Mouse (Mus musculus): ENCODE data around the gene Relt. TPM values are rescaled to one million over a fixed set of nuclear protein-coding genes. Genes with fewer than 3 reads are reported as not detected.
A peak's percentile ranks its signal among the peaks of the same experiment; 100 is the strongest.

Gene Relt
- total and polyA plus RNA-seq, 3 experiments: 24.5 to 31.1 (median 29.9) TPM

DNA sequence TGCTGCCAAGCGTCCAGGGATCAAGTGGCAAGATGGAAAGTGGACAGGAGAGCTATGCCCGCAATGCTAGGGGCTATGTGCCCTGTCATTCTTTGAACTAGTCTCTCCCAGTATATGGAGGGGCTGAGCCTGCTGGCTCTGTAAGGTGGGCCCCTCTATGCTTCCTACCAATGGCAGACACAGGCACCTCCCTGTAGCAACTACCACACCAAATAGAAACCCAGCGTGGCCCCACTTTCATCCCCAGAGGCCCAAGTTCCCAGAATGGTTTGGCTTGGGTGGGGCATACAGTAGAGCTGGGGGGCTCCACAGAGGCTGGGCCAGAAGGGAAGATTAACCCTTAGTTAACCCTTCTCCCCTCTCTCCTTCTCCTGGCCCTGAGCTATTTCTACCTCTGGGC, 2.8 kb downstream of the Relt start:
- Histone ChIP-seq H3K4me3 (replicated peaks in 1 of 3; ENCODE audit: low read depth in 2 of 3, low read length in 2 of 3, poor library complexity in 1 of 3) (no peak overlapping the region), H3K36me3 (replicated peaks in 1 of 2; ENCODE audit: control insufficient read depth in 1 of 2, insufficient read depth in 1 of 2, low read length in 1 of 2) (peaks cover 0 to 40% of the 10 kb centered on the region in 2 experiments), H3K9me3 (replicated peaks; ENCODE audit: low read length) (no peaks in the 10 kb centered on the region), H3K4me2 (ENCODE audit: insufficient read depth, low read depth, poor library complexity, severe bottlenecking) (peak overlapping the region; percentile 39), H3K79me2 (replicated peaks; ENCODE audit: control insufficient read depth, extremely low read depth, insufficient read depth, poor library complexity, severe bottlenecking) (peaks cover 50% of the 10 kb centered on the region), H3K9ac (ENCODE audit: insufficient read depth, low read depth) (no peak overlapping the region; the same call in 1 of the 2 replicates), H3K27me3 (replicated peaks) (no peaks in the 10 kb centered on the region), H3K4me1 (ENCODE audit: control insufficient read depth in 1 of 2, insufficient read depth in 2 of 2) (peaks cover 50 to 64% of the 10 kb centered on the region in 2 experiments), H3K27ac (ENCODE audit: insufficient read depth, low read depth) (peak overlapping the region; percentile 65; the same call in 1 of the 2 replicates)
- dilution Hi-C loops (cut with MboI; ENCODE audit: extremely low pct_ligation_motif_present, extremely low pct_unique_long_range_greater_than_20kb, low sequenced_read_pairs) (no loop called here), in situ Hi-C loops (cut with MboI; ENCODE audit: low pct_ligation_motif_present, low pct_unique_long_range_greater_than_20kb, low sequenced_read_pairs) (no loop called here)
- no peak for DNase-seq (ENCODE audit: extremely low read depth)
- TF ChIP-seq MAX (IDR thresholded peaks at IDR 0.05; ENCODE audit: low read length): no peak
- TF ChIP-seq NELFE (IDR thresholded peaks at IDR 0.05; ENCODE audit: low read depth, low read length): no peak
- TF ChIP-seq E2F4 (IDR thresholded peaks at IDR 0.05; ENCODE audit: insufficient replicate concordance, low read depth, low read length): no peak
- no peak for TF ChIP-seq BHLHE40 (IDR thresholded peaks at IDR 0.05; ENCODE audit: low read depth, low read length)
- no peak for TF ChIP-seq RCOR1 (conservative IDR thresholded peaks at IDR 0.05; ENCODE audit: low read depth, low read length)
- no peak for TF ChIP-seq SIN3A (IDR thresholded peaks at IDR 0.05; ENCODE audit: low read length)
- no peak for TF ChIP-seq ZC3H11A (IDR thresholded peaks at IDR 0.05; ENCODE audit: low read depth, low read length)
- TF ChIP-seq PAX5 (IDR thresholded peaks at IDR 0.05; ENCODE audit: low read length): no peak
- TF ChIP-seq USF1 (IDR thresholded peaks at IDR 0.05; ENCODE audit: low read depth, low read length): no peak
- TF ChIP-seq SMC3 (IDR thresholded peaks at IDR 0.05; ENCODE audit: low read depth, low read length): no peak
- no peak for TF ChIP-seq EP300 (IDR thresholded peaks at IDR 0.05; ENCODE audit: low read length)
- TF ChIP-seq USF2 (conservative IDR thresholded peaks at IDR 0.05; ENCODE audit: low read depth, low read length): no peak
- TF ChIP-seq POLR2A (IDR thresholded peaks at IDR 0.05; ENCODE audit: low read depth, low read length): no peak

DNA sequence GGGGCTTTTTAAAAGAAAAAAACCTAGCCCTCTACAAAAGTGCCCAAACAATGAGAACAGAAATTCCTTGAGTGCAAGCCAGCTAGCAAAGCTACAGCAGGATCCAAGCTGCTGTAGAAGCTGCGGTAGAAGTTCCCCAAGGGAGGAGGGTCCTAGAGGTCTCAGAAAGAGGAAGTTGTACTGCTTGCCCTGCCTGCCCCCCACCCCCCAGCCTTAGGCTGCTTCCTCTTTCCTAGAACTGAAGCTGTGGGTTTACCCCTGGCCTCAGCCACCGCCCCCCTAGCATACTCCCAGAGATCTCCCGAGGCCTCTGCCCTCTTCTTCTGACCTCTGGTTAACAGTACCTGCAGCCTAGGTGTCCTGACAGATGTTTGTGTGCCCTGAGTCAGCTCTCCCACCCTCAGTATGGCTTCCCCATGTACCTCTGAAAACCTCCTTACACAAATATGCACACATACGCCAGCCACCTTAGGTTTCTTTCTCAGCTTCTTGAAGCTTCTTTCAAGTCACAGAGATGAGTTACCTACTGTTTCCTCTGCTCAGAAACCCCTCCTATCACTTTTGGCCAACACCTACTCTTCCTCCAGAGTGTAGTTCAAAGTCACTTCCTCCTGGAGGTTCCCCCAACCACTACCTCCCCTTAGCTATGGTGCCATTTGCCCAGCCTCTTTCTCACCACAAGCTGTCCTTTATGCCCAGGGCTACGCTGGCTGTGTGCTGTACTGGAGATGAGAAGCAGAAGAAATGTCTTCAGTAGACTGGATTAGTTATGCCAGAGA, 7.3 kb downstream of the Relt start:
- peaks cover 11 to 60% of the 10 kb centered on the region in 2 experiments for H3K36me3 ChIP-seq (replicated peaks in 1 of 2; ENCODE audit: control insufficient read depth in 1 of 2, insufficient read depth in 1 of 2, low read length in 1 of 2)
- H3K27ac ChIP-seq (ENCODE audit: insufficient read depth, low read depth): peak overlapping the region; percentile 97
- H3K9ac ChIP-seq (ENCODE audit: insufficient read depth, low read depth): peak overlapping the region; percentile 70
- H3K79me2 ChIP-seq (replicated peaks; ENCODE audit: control insufficient read depth, extremely low read depth, insufficient read depth, poor library complexity, severe bottlenecking): peaks cover 52% of the 10 kb centered on the region
- H3K4me2 ChIP-seq (ENCODE audit: insufficient read depth, low read depth, poor library complexity, severe bottlenecking): peak overlapping the region; percentile 79
- no peaks in the 10 kb centered on the region for H3K9me3 ChIP-seq (replicated peaks; ENCODE audit: low read length)
- H3K4me1 ChIP-seq (ENCODE audit: control insufficient read depth in 1 of 2, insufficient read depth in 2 of 2): peaks cover 57 to 98% of the 10 kb centered on the region in 2 experiments
- H3K27me3 ChIP-seq (replicated peaks): no peaks in the 10 kb centered on the region
- peak overlapping the region; percentile 56 to 62 (median 57) for H3K4me3 ChIP-seq (replicated peaks in 1 of 3; ENCODE audit: low read depth in 2 of 3, low read length in 2 of 3, poor library complexity in 1 of 3)
- dilution Hi-C loops (cut with MboI; ENCODE audit: extremely low pct_ligation_motif_present, extremely low pct_unique_long_range_greater_than_20kb, low sequenced_read_pairs) (no loop called here), in situ Hi-C loops (cut with MboI; ENCODE audit: low pct_ligation_motif_present, low pct_unique_long_range_greater_than_20kb, low sequenced_read_pairs) (loop anchor here (5.0 kb wide), 1 partner anchor 36 kb away; no protein-coding TSS in a partner anchor)
- DNase-seq (ENCODE audit: extremely low read depth): peak; percentile 97
- TF ChIP-seq ZNF384 (IDR thresholded peaks at IDR 0.05; ENCODE audit: low read depth, low read length) (no peak), ZMIZ1 (IDR thresholded peaks at IDR 0.05; ENCODE audit: low read depth, low read length) (peak; percentile 34), ETS1 (conservative IDR thresholded peaks at IDR 0.05; ENCODE audit: low read depth, low read length) (peak; percentile 77), TBP (conservative IDR thresholded peaks at IDR 0.05; ENCODE audit: low read depth, low read length) (peak; percentile 22), MYC (IDR thresholded peaks at IDR 0.05; ENCODE audit: low read depth, low read length) (no peak), JUND (conservative IDR thresholded peaks at IDR 0.05; ENCODE audit: low read depth, low read length) (no peak), POLR2AphosphoS2 (IDR thresholded peaks at IDR 0.05; ENCODE audit: low read depth, low read length) (no peak), PAX5 (IDR thresholded peaks at IDR 0.05; ENCODE audit: low read length) (no peak), TCF12 (IDR thresholded peaks at IDR 0.05; ENCODE audit: low read depth, low read length) (peak; percentile 86), GABPA (IDR thresholded peaks at IDR 0.05; ENCODE audit: insufficient replicate concordance, low read depth, low read length) (no peak), IRF4 (IDR thresholded peaks at IDR 0.05; ENCODE audit: low read depth, low read length) (peak; percentile 93), ELF1 (IDR thresholded peaks at IDR 0.05; ENCODE audit: low read depth, low read length) (peak; percentile 81), JUN (IDR thresholded peaks at IDR 0.05; ENCODE audit: insufficient read depth, low read depth, low read length) (0 out of 2 replicates have a peak, but pooled peaks have one; percentile 1), KAT2A (IDR thresholded peaks at IDR 0.05; ENCODE audit: insufficient replicate concordance, low read length) (no peak), CHD1 (IDR thresholded peaks at IDR 0.05; ENCODE audit: low read depth, low read length) (no peak), CTCF (conservative IDR thresholded peaks at IDR 0.05 in 1 of 2, IDR thresholded peaks at IDR 0.05 in 1 of 2; ENCODE audit: low read depth in 2 of 2, low read length in 2 of 2) (no peak), UBTF (IDR thresholded peaks at IDR 0.05; ENCODE audit: low read depth, low read length) (no peak), RAD21 (IDR thresholded peaks at IDR 0.05; ENCODE audit: low read depth, low read length) (no peak; the same call in none of the 2 replicates), MXI1 (IDR thresholded peaks at IDR 0.05; ENCODE audit: low read depth, low read length) (peak; percentile 18; the same call in 1 of the 2 replicates), EP300 (IDR thresholded peaks at IDR 0.05; ENCODE audit: low read length) (peak; percentile 95), CHD2 (IDR thresholded peaks at IDR 0.05; ENCODE audit: low read length) (peak; percentile 93; the same call in 1 of the 2 replicates)

All from CH12.LX (cell line).